Mouse (Mus musculus): ENCODE data around the gene Tmem247. TPM values are rescaled to one million over a fixed set of nuclear protein-coding genes. Genes with fewer than 3 reads are reported as not detected.

The Tmem247 gene
- not detected in 2 replicates for polyA plus RNA-seq (2015; fragmentation: Nextera tagmentation; extraction: Ambion mirVana)

GRCm38 (mm10) chr17:86917048-86917447, at the start of gene Tmem247:
Tmem247 (plus strand) TSS chr17:86917348.
- no peaks in the 10 kb centered on the region for H3K9me3 ChIP-seq (ENCODE audit: low read length)
- H3K36me3 ChIP-seq (replicated peaks; ENCODE audit: insufficient read depth, low read length), result no peaks in the 10 kb centered on the region
- no peaks in the 10 kb centered on the region for H3K4me1 ChIP-seq (ENCODE audit: insufficient read depth)
- H3K27ac ChIP-seq (ENCODE audit: low read depth), result no peak within 1 kb of the TSS
- H3K27me3 ChIP-seq (ENCODE audit: insufficient read depth, low read length), result no peaks in the 10 kb centered on the region
- no peak within 1 kb of the TSS for H3K9ac ChIP-seq (replicated peaks)
- no peak within 1 kb of the TSS for H3K4me3 ChIP-seq (ENCODE audit: low read depth, low read length)
- no peak for TF ChIP-seq CTCF (IDR thresholded peaks at IDR 0.05; ENCODE audit: low read depth)
- TF ChIP-seq EP300 (IDR thresholded peaks at IDR 0.05; ENCODE audit: low read depth), result no peak
- ATAC-seq (no peak), DNase-seq (no peak)
- whole genome bisulfite sequencing (ENCODE audit: insufficient replicate concordance), result 81% methylated on average over 10 of the region's 10 CpGs
- H3K4me2 ChIP-seq (ENCODE audit: low read depth, low read length), result no peak within 1 kb of the TSS

- no peak for DNase-seq
- Histone ChIP-seq H3K27me3 (ENCODE audit: insufficient read depth, low read length) (no peaks in the 10 kb centered on the region), H3K9ac (replicated peaks) (no peak overlapping the region), H3K4me1 (ENCODE audit: insufficient read depth) (peaks cover 4% of the 10 kb centered on the region; the same call in 1 of the 2 replicates), H3K4me2 (ENCODE audit: low read depth, low read length) (no peak overlapping the region), H3K27ac (ENCODE audit: low read depth) (no peak overlapping the region), H3K4me3 (ENCODE audit: low read depth, low read length) (no peak overlapping the region), H3K36me3 (replicated peaks; ENCODE audit: insufficient read depth, low read length) (no peaks in the 10 kb centered on the region), H3K9me3 (ENCODE audit: low read length) (no peaks in the 10 kb centered on the region)
- WGBS (ENCODE audit: insufficient replicate concordance), result 88% methylated on average over 8 of the region's 8 CpGs
- no peak for ATAC-seq
- TF ChIP-seq CTCF (IDR thresholded peaks at IDR 0.05; ENCODE audit: low read depth) (no peak), EP300 (IDR thresholded peaks at IDR 0.05; ENCODE audit: low read depth) (no peak)
These were observed 46.6 kb upstream of the Tmem247 start for GRCm38 (mm10) chr17:86870586-86870985.

GRCm38 (mm10) chr17:86872643-86873042, 44.5 kb upstream of the Tmem247 start:
- H3K36me3 ChIP-seq (replicated peaks; ENCODE audit: insufficient read depth, low read length), result no peaks in the 10 kb centered on the region
- WGBS (ENCODE audit: insufficient replicate concordance), result 37% methylated on average over 6 of the region's 6 CpGs
- H3K9ac ChIP-seq (replicated peaks), result no peak overlapping the region
- TF ChIP-seq EP300 (IDR thresholded peaks at IDR 0.05; ENCODE audit: low read depth) (no peak), CTCF (IDR thresholded peaks at IDR 0.05; ENCODE audit: low read depth) (no peak)
- H3K27me3 ChIP-seq (ENCODE audit: insufficient read depth, low read length), result no peaks in the 10 kb centered on the region
- ATAC-seq (no peak), DNase-seq (no peak)
- H3K4me3 ChIP-seq (ENCODE audit: low read depth, low read length), result no peak overlapping the region
- no peaks in the 10 kb centered on the region for H3K9me3 ChIP-seq (ENCODE audit: low read length)
- peaks cover 4% of the 10 kb centered on the region; the same call in 1 of the 2 replicates for H3K4me1 ChIP-seq (ENCODE audit: insufficient read depth)
- no peak overlapping the region for H3K4me2 ChIP-seq (ENCODE audit: low read depth, low read length)
- H3K27ac ChIP-seq (ENCODE audit: low read depth), result no peak overlapping the region

- H3K27me3 ChIP-seq (ENCODE audit: insufficient read depth, low read length), result no peaks in the 10 kb centered on the region
- H3K9ac ChIP-seq (replicated peaks), result no peak overlapping the region
- H3K4me3 ChIP-seq (ENCODE audit: low read depth, low read length), result no peak overlapping the region
- peaks cover 4% of the 10 kb centered on the region; the same call in 1 of the 2 replicates for H3K4me1 ChIP-seq (ENCODE audit: insufficient read depth)
- no peak for ATAC-seq
- H3K9me3 ChIP-seq (ENCODE audit: low read length), result no peaks in the 10 kb centered on the region
- no peaks in the 10 kb centered on the region for H3K36me3 ChIP-seq (replicated peaks; ENCODE audit: insufficient read depth, low read length)
- no peak for DNase-seq
- no peak for TF ChIP-seq CTCF (IDR thresholded peaks at IDR 0.05; ENCODE audit: low read depth)
- TF ChIP-seq EP300 (IDR thresholded peaks at IDR 0.05; ENCODE audit: low read depth), result no peak
- H3K4me2 ChIP-seq (ENCODE audit: low read depth, low read length), result no peak overlapping the region
- 65% methylated on average over 9 of the region's 9 CpGs for WGBS (ENCODE audit: insufficient replicate concordance)
- H3K27ac ChIP-seq (ENCODE audit: low read depth), result no peak overlapping the region
These were observed 40.2 kb upstream of the Tmem247 start for GRCm38 (mm10) chr17:86876940-86877339.

GRCm38 (mm10) chr17:86877747-86878146, 39.4 kb upstream of the Tmem247 start:
- no peak for DNase-seq
- TF ChIP-seq EP300 (IDR thresholded peaks at IDR 0.05; ENCODE audit: low read depth) (no peak), CTCF (IDR thresholded peaks at IDR 0.05; ENCODE audit: low read depth) (no peak)
- Histone ChIP-seq H3K9me3 (ENCODE audit: low read length) (no peaks in the 10 kb centered on the region), H3K4me3 (ENCODE audit: low read depth, low read length) (no peak overlapping the region), H3K27me3 (ENCODE audit: insufficient read depth, low read length) (no peaks in the 10 kb centered on the region), H3K36me3 (replicated peaks; ENCODE audit: insufficient read depth, low read length) (no peaks in the 10 kb centered on the region), H3K9ac (replicated peaks) (no peak overlapping the region), H3K27ac (ENCODE audit: low read depth) (no peak overlapping the region), H3K4me2 (ENCODE audit: low read depth, low read length) (no peak overlapping the region), H3K4me1 (ENCODE audit: insufficient read depth) (no peaks in the 10 kb centered on the region)
- WGBS (ENCODE audit: insufficient replicate concordance), result 65% methylated on average over 2 of the region's 2 CpGs
- ATAC-seq, result no peak

GRCm38 (mm10) chr17:86880056-86880455, 37.1 kb upstream of the Tmem247 start:
- Histone ChIP-seq H3K9ac (replicated peaks) (no peak overlapping the region), H3K27ac (ENCODE audit: low read depth) (no peak overlapping the region), H3K4me1 (ENCODE audit: insufficient read depth) (no peaks in the 10 kb centered on the region), H3K27me3 (ENCODE audit: insufficient read depth, low read length) (no peaks in the 10 kb centered on the region), H3K36me3 (replicated peaks; ENCODE audit: insufficient read depth, low read length) (no peaks in the 10 kb centered on the region), H3K4me2 (ENCODE audit: low read depth, low read length) (no peak overlapping the region), H3K9me3 (ENCODE audit: low read length) (no peaks in the 10 kb centered on the region), H3K4me3 (ENCODE audit: low read depth, low read length) (no peak overlapping the region)
- ATAC-seq (no peak), DNase-seq (no peak)
- TF ChIP-seq CTCF (IDR thresholded peaks at IDR 0.05; ENCODE audit: low read depth), result no peak
- no peak for TF ChIP-seq EP300 (IDR thresholded peaks at IDR 0.05; ENCODE audit: low read depth)
- WGBS (ENCODE audit: insufficient replicate concordance), result 82% methylated on average over 10 of the region's 10 CpGs
